Mouse (Mus musculus) hindbrain, postnatal 0 days (tissue): Measurements from ENCODE around the gene Bcl9l. TPM values are rescaled to one million over a fixed set of nuclear protein-coding genes. Genes with fewer than 3 reads are reported as not detected.

Experiments used
- ATAC-seq: fragments of 200-750 bp; cut with Nextera tagmentation; 2 replicates; pipeline ENCODE4 v1.8.0; 2017; ENCODE audit warnings: mild to moderate bottlenecking, moderate TSS enrichment, moderate library complexity
- DNase-seq: peaks from one replicate; pipeline ENCODE4 v3.0.0-alpha.2; 2015; ENCODE audit warnings: low spot score
- H3K27ac ChIP-seq: fragments of 300-500 bp; sonication (generic); 2 replicates; pipeline ENCODE4 v1.5.1; 2014; ENCODE audit warnings: mild to moderate bottlenecking
- H3K27me3 ChIP-seq: fragments of 300-500 bp; sonication (generic); 2 replicates; pipeline ENCODE4 v1.6.1; 2014; ENCODE audit warnings: low read length, mixed read lengths; ENCODE audit not compliant: insufficient read depth
- H3K36me3 ChIP-seq: fragments of 300-500 bp; sonication (generic); 2 replicates; pipeline ENCODE4 v1.6.1; 2014; ENCODE audit warnings: low read length, mixed read lengths; ENCODE audit not compliant: insufficient read depth
- H3K4me1 ChIP-seq: fragments of 300-500 bp; sonication (generic); 2 replicates; pipeline ENCODE4 v1.6.1; 2014; ENCODE audit warnings: antibody characterized with exemption, low read length, mixed read lengths; ENCODE audit not compliant: insufficient read depth
- H3K4me2 ChIP-seq: fragments of 300-500 bp; sonication (generic); 2 replicates; pipeline ENCODE4 v1.6.1; 2014; ENCODE audit warnings: low read depth, mild to moderate bottlenecking, low read length, moderate library complexity, mixed read lengths
- H3K4me3 ChIP-seq: fragments of 300-500 bp; sonication (generic); 2 replicates; pipeline ENCODE4 v1.5.1; 2014; ENCODE audit warnings: low read length
- H3K9ac ChIP-seq: fragments of 300-500 bp; sonication (generic); replicated peaks from 2 replicates; pipeline ENCODE4 v1.6.1; 2014; ENCODE audit warnings: mild to moderate bottlenecking, low read length, moderate library complexity, mixed read lengths
- H3K9me3 ChIP-seq: fragments of 300-500 bp; sonication (generic); 2 replicates; pipeline ENCODE4 v1.6.1; 2016; ENCODE audit warnings: low read length, mixed read lengths
- CTCF ChIP-seq: IDR thresholded peaks from 2 replicates; pipeline ENCODE4 v1.5.1; 2016; ENCODE audit warnings: antibody characterized with exemption, control low read depth, low read depth
- WGBS: fragments of 180-500 bp; shearing (Covaris S2); extraction: QIAGEN DNeasy Blood & Tissue Kit; methylation state at CpG from one replicate; pipeline ENCODE4 v1.1.7; 2014; 5-methylcytosine and 5-hydroxymethylcytosine counted together
- polyA plus RNA-seq: library from polyadenylated mRNA; unstranded; fragments of >200 nt; fragmentation: Nextera tagmentation; extraction: Ambion mirVana; gene quantifications from 2 replicates; pipeline ENCODE4 v1.2.1, GENCODE M21; 2015
- total RNA-seq: library from RNA; depleted of rRNA; stranded (reverse); fragments of >200 nt; gene quantifications from 2 replicates; pipeline ENCODE4 v1.2.3, GENCODE M21; 2014

Bcl9l gene
- total and polyA plus RNA-seq, 2 experiments from 2014 or later, result 8.4 to 32.7 TPM

DNA sequence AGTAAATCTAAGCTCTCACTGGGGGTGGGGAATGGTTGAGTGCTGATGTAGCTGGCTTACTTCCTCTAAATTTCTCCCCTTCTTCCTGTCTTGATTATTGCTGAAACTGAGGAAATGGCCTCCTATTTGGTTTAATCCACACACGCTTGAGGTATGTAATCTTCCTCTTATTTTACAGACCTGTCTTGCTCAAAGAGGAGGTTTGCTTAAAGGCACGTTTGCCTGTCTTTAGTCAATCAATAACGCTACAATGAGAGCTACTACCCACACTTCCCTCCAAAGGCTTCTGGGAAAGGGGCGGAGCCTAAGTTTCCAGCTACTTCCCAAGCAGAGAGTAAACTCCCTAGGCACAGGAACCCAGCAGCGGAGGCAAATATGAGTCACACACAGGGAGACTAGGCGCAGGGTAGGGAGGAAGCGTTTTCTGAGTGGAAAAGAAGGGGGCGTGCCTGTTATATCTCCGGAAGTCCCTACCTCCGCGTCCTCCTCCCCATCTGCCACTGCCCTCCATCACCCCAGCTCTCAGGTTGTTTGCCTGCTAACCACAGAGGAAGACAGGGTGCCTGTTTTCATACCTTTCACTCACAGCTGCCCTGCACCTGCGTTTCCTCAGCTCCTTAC lies 32.6 kb downstream of the Bcl9l start:
- Histone ChIP-seq H3K9ac (no peak overlapping the region), H3K36me3 (no peaks in the 10 kb centered on the region), H3K4me3 (no peak overlapping the region), H3K4me1 (peaks cover 9% of the 10 kb centered on the region), H3K4me2 (no peak overlapping the region), H3K27me3 (no peaks in the 10 kb centered on the region), H3K27ac (no peak overlapping the region), H3K9me3 (no peaks in the 10 kb centered on the region)
- no peak for ATAC-seq
- no peak for DNase-seq
- WGBS, result 69% methylated on average over 12 of the region's 12 CpGs
- TF ChIP-seq CTCF, result no peak

DNA sequence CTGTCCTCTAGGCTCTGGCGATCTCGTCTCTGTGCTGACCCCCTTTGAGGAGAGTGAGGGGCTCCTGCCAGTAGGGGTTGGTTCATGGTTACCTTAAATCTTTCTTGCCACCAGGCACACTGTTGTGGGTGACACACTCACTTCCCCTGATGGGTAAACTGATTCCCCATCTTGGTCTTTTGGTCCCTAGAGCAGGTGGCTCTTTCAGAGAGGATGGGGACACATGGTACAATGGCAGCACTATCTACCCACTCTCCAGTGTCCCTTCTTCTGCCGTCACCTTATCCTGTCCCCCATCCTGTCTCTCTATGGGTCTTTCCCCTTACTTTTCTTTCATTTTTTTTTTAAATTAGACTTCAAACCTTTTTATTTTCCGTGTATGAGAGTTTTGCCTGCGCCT lies 33.3 kb downstream of the Bcl9l start:
- Histone ChIP-seq H3K9me3 (no peaks in the 10 kb centered on the region), H3K27ac (no peak overlapping the region), H3K27me3 (no peaks in the 10 kb centered on the region), H3K4me2 (no peak overlapping the region), H3K36me3 (no peaks in the 10 kb centered on the region), H3K9ac (no peak overlapping the region), H3K4me3 (no peak overlapping the region), H3K4me1 (peaks cover 9% of the 10 kb centered on the region)
- no peak for ATAC-seq
- DNase-seq, result no peak
- TF ChIP-seq CTCF, result no peak
- 86% methylated on average over 5 of the region's 5 CpGs for WGBS

DNA sequence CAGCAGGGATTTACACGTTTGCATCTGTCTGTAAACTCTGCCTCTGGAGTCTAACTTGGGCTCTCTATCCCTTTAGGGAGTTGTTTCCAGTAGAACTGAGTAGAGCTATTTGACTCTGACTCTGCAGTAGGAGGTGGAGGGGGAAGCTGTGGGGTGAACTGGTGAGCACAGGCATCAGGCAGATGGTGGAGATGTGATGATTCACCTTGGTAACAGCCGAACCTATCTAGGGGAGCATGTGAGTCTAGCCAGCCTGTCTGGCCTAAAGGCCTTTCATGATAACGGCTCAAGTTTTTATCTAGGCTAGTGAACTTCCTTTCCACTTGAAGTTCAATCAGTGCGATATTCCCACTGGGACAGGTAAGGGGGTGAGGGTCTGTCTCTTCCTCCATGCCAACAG lies 34.7 kb downstream of the Bcl9l start:
- 70% methylated on average over 4 of the region's 4 CpGs for WGBS
- Histone ChIP-seq H3K4me1 (no peaks in the 10 kb centered on the region), H3K4me2 (no peak overlapping the region), H3K9me3 (no peaks in the 10 kb centered on the region), H3K36me3 (no peaks in the 10 kb centered on the region), H3K4me3 (no peak overlapping the region), H3K27ac (no peak overlapping the region), H3K27me3 (no peaks in the 10 kb centered on the region), H3K9ac (no peak overlapping the region)
- DNase-seq (no peak), ATAC-seq (no peak)
- TF ChIP-seq CTCF, result no peak

DNA sequence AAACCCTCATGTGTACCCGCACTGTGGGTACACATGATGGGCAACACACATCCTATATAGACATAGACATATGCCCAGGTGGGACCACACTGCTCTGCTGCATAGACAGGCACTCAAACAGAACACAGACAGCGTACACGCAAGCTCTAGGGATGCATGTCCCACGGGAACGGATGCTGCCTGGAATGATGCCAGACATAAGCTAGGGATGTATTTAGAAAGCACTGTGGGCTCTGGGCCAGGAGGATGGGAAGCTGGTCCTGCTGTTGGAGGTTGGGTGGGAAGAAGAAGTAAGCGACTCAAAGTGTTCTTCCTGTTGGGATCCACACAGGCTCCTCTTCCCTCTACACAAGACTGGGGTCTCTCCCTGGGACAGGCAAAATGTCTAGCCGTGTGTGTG lies 35.4 kb downstream of the Bcl9l start:
- no peaks in the 10 kb centered on the region for H3K36me3 ChIP-seq
- H3K4me2 ChIP-seq, result no peak overlapping the region
- no peaks in the 10 kb centered on the region for H3K4me1 ChIP-seq
- H3K9ac ChIP-seq, result no peak overlapping the region
- no peak for TF ChIP-seq CTCF
- H3K9me3 ChIP-seq, result no peaks in the 10 kb centered on the region
- ATAC-seq (no peak), DNase-seq (peak; percentile 49)
- no peaks in the 10 kb centered on the region for H3K27me3 ChIP-seq
- H3K27ac ChIP-seq, result no peak overlapping the region
- WGBS, result 54% methylated on average over 7 of the region's 7 CpGs
- no peak overlapping the region for H3K4me3 ChIP-seq

DNA sequence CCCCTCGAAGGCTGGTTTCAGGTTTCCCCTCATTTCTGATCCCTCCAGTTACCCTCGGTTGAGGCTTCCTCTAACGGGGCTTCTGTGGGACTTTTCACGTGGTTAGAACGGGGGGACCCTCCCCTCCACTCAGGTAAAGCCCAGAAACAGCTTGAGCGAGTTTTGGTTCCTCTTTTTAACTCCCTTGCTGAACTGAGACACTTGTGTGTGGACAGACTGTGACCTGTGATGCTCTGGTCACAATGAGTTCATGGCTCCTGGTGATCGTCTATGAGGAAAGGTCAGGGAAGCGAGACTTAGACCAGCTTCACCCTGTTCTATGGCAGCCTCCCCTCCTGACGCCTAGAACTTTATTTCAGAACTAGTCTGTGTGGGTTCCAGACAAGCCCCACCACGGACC lies 39.3 kb downstream of the Bcl9l start:
- no peaks in the 10 kb centered on the region for H3K36me3 ChIP-seq
- no peaks in the 10 kb centered on the region for H3K4me1 ChIP-seq
- H3K9ac ChIP-seq, result no peak overlapping the region
- WGBS, result 81% methylated on average over 10 of the region's 10 CpGs
- no peaks in the 10 kb centered on the region for H3K27me3 ChIP-seq
- ATAC-seq, result no peak
- no peak for DNase-seq
- H3K4me2 ChIP-seq, result no peak overlapping the region
- H3K9me3 ChIP-seq, result no peaks in the 10 kb centered on the region
- no peak overlapping the region for H3K27ac ChIP-seq
- no peak overlapping the region for H3K4me3 ChIP-seq
- TF ChIP-seq CTCF, result no peak

DNA sequence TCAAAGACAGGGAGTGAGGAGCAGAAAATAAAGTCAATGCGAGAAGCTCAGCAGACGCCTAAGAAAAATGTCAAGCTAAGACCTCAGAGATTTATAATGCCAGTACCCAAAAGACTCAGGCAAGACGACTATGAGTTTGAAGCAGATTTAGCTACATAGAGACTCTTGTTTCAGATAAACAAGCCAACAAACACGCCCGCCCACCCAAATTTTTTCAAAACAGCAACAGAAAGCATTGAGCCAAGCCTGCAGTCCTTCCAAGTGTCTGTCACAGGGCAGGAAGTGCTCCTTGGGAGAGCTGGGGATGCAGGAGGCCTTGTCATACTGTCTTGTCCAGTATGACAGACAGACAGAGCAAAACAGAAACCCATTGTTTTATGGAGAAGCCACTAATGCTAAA lies 41.1 kb downstream of the Bcl9l start:
- Histone ChIP-seq H3K36me3 (no peaks in the 10 kb centered on the region), H3K27me3 (no peaks in the 10 kb centered on the region), H3K4me3 (no peak overlapping the region), H3K9me3 (no peaks in the 10 kb centered on the region), H3K27ac (no peak overlapping the region), H3K9ac (no peak overlapping the region), H3K4me2 (no peak overlapping the region), H3K4me1 (no peaks in the 10 kb centered on the region)
- WGBS, result 73% methylated on average over 5 of the region's 5 CpGs
- DNase-seq, result no peak
- ATAC-seq, result 0 out of 2 replicates have a peak, but pooled peaks have one; percentile 38
- no peak for TF ChIP-seq CTCF

DNA sequence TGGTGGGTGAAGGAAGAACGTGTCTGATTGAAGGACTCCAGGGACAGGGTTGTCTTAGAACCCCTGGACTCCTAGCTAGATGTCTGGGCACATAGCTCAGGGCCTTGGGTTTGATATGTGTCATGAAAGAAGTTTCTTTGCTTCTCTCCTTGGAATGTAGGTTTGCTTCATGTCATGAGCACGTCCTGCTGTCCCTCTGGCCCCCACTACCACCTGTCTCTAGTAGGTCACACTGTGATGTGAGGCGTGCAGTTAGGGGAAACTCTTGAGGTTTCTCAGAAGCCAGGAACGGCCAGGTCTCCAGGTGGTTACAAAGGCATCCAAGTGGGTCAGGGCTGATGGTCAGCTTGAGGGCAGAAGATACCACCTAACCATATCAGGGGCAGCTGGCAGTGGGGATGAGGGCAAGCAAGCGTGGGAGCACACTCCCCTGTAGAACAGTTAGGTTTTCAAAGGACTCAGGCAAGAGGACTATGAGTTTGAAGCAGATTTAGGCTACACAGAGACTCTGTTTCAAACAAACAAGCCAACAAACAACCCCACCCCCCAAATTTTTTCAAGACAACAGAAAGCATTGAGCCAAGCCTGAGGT lies 41.7 kb downstream of the Bcl9l start:
- H3K27ac ChIP-seq, result no peak overlapping the region
- DNase-seq (no peak), ATAC-seq (no peak)
- no peaks in the 10 kb centered on the region for H3K4me1 ChIP-seq
- no peak for TF ChIP-seq CTCF
- no peaks in the 10 kb centered on the region for H3K9me3 ChIP-seq
- no peaks in the 10 kb centered on the region for H3K27me3 ChIP-seq
- no peak overlapping the region for H3K4me2 ChIP-seq
- H3K36me3 ChIP-seq, result no peaks in the 10 kb centered on the region
- no peak overlapping the region for H3K4me3 ChIP-seq
- WGBS, result 69% methylated on average over 5 of the region's 5 CpGs
- no peak overlapping the region for H3K9ac ChIP-seq
